Mouse (Mus musculus) adrenal gland, adult (tissue): ENCODE results near the gene Gcc1.
A peak's percentile ranks its signal among the peaks of the same experiment; 100 is the strongest.

Experiments used
- DNase-seq, 2 experiments: peaks; one replicate each; pipeline ENCODE4 v3.0.0; 2022 to 2023; ENCODE audit warnings: low spot score in 1 of 2; ENCODE audit not compliant: inconsistent age in 2 of 2

Gene Gcc1

GRCm38 (mm10) chr6:28422651-28423290, 5.4 kb downstream of the Gcc1 start:
- peak; percentile 32 to 53 for DNase-seq

DNA sequence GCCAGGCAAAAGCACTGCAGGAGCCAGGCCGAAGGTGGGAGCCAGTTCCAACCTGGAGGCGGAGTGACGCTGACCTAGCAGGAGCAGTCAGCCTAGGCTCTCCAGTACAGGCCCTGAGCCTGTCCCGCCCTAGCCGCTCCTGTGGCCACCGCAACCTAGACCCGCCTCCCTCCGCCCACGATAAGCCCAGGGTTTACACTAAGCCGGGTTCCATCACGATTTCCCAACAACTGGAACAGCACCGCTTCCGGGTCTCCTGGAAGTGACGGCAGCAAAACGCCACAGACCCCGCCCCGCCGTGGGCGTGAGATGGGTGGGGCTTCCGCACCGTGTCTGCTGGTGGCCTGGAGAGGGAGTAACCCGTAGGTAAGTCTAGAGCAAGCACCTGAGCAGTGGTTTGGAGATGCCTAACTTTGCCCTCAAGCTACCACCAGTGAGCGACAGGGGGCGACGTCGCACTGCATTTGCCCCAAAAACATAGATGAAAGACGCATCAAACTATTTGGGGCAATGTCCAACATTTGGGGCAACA, 6.7 kb downstream of the Gcc1 start:
- peak; percentile 97 to 99 for DNase-seq

GRCm38 (mm10) chr6:28420865-28421264, 7.3 kb downstream of the Gcc1 start:
- DNase-seq = peak in 1 of 2 experiments; percentile 27

GRCm38 (mm10) chr6:28420361-28420760, 7.8 kb downstream of the Gcc1 start:
- peak in 1 of 2 experiments; percentile 35 for DNase-seq

GRCm38 (mm10) chr6:28419673-28420072, 8.5 kb downstream of the Gcc1 start:
- DNase-seq = peak in 1 of 2 experiments; percentile 65

GRCm38 (mm10) chr6:28418449-28418848, 9.7 kb downstream of the Gcc1 start:
- peak; percentile 75 to 90 for DNase-seq

GRCm38 (mm10) chr6:28416981-28417380, 11.2 kb downstream of the Gcc1 start:
- DNase-seq = no peak

DNA sequence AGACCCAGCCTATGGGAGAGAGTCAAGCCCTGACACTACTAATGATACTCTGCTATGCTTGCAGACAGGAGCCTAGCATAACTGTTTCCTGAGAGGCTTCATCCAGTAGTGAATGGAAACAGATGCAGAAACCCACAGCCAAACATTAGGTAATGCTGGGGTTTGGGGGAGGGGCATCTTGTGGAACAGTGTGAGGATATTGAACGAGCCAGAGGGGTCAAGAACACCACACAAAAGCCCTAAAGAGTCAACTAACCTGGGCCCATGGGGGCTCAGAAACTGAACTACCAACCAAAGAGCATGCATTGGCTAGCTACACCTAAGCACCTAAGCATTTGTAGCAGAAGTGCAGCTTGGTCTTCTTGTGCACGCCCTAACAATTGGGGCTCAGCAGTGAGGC, 17.0 kb downstream of the Gcc1 start:
- peak in 1 of 2 experiments; percentile 17 for DNase-seq

- DNase-seq = peak; percentile 31 to 65
These were observed 18.1 kb downstream of the Gcc1 start for GRCm38 (mm10) chr6:28410053-28410452.

DNA sequence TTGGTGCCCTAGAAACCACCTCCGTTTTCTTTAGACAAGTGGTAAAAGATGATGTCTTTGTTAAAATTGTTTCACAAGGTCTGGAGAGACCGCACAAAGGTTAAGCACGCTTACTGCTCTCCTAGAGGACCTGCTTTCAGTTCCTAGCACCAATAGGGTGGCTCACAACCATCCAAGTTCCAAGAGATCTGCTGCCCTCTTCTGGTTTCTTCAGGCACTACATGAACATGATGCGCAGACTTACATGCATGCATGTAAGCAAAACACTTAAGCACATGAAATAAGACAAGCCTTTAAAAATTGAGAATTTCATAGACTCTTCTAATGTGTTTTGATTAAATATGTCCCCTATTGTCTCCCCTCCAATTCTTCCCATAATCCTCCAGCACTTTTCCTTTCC, 28.4 kb downstream of the Gcc1 start:
- no peak for DNase-seq

- DNase-seq = no peak
These were observed 29.5 kb downstream of the Gcc1 start for GRCm38 (mm10) chr6:28398726-28399125.

DNA sequence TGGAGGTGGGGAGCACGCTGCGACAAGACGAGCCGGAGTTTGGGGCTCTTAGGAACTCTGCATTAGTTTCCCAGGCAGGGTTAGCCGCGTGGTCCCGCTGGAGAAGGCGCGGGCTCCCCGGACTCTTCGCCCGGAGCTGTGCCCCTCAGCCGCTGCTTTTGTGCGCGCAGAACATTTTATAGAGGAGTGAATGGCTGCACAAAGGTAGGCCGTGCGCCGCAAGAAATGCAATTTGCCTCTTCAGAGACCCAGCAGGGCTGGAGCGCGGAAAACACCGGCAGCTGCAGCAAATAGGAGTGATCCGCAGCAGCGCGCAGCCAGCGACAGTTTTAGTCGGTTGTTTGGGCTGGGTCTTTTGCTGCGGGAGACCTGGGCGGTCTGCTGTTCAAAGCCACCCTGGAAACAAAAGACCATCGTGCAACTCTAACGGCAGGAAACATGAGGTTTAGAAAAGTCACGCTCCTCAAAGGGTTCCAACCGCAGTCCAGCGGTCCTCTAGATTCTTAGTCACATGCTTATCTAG, 30.4 kb downstream of the Gcc1 start, which contains the start of gene Zfp800:
TSS of gene Zfp800 (minus strand) at position 325 of the 523 bp plus-strand sequence.
- peak in 1 of 2 experiments; percentile 60 for DNase-seq

DNA sequence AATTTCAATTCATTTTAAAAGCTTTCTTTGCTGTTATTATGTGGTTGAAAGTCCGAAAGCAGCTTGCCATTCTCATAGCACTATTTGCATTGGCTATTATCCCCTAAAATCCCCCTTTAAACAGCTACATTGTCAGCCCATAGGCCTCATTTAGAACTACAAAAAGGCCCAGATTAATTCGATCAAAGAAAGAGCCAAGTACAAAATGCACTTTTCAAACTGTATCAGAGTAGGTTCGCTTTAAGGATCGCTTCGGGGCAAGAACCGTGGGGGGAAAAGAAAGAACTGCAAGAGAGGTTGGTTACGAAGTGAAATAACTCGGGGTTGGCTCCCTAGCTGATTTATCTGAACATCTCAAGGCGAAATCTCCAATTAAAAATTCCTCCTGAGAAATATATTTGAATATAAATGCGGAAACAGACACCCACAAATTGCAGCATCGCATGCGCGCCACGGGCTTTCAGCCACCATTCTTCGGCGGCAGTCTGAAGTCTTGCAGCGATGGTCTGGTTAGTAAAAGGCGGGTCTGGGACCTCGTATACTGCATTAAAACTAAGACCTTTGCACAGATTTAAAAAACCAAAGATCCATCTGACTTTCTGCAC, 31.2 kb downstream of the Gcc1 start:
- peak in 1 of 2 experiments; percentile 55 for DNase-seq

GRCm38 (mm10) chr6:28396051-28396852, 31.9 kb downstream of the Gcc1 start:
- no peak for DNase-seq

DNA sequence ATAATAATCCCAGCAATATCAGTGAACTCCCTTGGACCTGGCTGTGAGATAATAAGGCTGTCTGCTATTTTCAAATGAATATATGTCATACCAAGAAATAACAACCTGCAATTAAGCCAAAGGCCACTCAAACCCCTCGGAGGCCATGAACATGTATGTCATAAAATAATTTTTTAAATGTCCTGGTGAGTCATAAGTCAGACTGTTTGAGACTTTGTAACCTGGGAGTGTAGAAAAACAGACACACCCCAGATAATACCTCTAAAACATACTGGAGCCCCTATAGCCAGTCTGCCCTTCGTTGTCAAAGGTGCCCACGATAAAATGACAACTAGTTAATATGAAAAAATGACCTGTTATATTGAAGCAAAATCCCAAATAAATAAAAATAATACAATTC, 39.2 kb downstream of the Gcc1 start:
- DNase-seq = no peak

DNA sequence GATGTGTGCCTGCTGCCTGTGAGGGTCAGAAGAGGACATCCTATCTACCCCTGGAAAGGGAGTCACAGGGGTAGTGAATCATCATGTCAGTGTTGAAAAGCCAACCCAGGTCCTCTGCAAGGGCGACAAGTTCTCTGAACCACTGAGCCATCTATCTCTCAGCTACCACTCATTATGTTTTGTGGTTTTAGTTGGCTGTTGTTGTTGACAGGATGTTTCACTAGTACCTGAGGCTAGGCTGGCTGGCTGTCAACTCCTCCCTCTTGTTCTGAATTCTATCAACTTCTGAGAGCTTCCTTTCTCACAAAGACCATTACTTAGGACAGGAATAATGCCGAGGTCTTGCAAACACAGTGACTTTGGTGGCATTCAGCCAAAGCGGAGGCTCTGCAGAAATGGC, 43.0 kb downstream of the Gcc1 start:
- no peak for DNase-seq

DNA sequence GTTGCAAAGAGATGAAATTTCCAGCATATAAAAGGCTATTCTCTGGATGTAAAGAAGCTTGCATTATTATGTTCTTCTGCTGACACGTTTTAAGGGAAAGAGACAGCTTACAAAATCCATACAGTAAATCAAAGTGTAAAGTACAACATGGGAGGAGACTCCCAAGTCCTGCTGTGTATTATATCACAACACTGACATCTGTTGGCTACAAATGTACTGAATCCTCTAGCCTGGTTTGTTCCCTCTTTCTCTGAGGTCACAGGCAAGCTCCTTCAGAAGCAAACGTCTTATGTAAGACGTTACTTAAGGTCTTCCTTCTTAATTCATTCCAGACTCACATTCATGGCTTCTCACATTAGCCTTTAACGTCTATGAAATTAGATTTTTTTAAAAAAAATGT, 46.2 kb downstream of the Gcc1 start:
- DNase-seq = no peak

DNA sequence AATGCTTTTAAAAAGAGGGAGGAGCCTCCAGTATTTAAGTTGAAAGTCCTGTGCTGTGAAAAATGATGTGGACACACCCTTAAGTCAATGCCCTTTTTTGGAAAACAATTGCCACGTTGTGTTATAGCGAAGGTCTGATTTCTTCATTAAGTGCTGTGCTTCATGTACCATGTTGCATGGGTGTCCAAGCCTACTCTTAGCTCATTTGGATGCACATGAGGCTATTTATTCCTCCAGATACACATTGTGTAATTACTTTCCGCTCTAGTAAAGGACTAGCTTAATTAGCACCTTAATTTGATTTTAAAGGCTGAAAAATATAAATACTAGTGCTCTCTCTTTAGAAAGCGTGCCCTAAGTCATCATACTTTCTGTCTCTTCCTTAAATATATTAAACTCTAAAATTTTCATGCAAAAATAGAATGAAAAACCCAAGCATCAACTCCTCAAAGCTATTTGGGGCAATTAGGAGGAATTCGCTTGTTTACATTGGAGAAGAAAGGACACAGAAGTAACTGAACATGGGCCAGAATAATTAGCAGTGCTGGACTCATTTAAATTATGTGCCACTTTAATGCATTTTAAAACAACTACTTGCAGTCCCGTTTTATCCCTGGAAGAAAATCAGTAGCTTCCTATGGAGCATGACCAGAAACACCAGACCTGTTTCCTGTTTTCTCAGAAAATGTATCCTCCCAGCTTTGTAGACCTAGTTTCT, 58.1 kb downstream of the Gcc1 start:
- DNase-seq = no peak

- no peak for DNase-seq
These were observed 60.6 kb downstream of the Gcc1 start for GRCm38 (mm10) chr6:28367575-28367974.
